Mouse (Mus musculus) cerebellum, adult 2 months (tissue): ENCODE measurements at regions not wholly inside any gene's neighbourhood (a gene's known extent, or its start where the extent isn't known, plus 50 kb on each side); places are given as distances from the start of the nearest gene placed in this dataset.

Experiments
- DNase-seq, 2 experiments: peaks; one replicate each; pipeline ENCODE4 v3.0.0; 2021
- H3K27ac ChIP-seq: fragments of 200-500 bp; 2 replicates; pipeline ENCODE4 v1.5.1; 2012; ENCODE audit warnings: low read length, control low read depth, inconsistent platforms; ENCODE audit not compliant: insufficient read depth
- H3K27me3 ChIP-seq: fragments of 200-500 bp; 2 replicates; pipeline ENCODE4 v1.6.1; 2012; ENCODE audit warnings: inconsistent platforms, mild to moderate bottlenecking, low read length, moderate library complexity; ENCODE audit not compliant: control insufficient read depth, insufficient read depth
- H3K4me1 ChIP-seq: fragments of 200-500 bp; 2 replicates; pipeline ENCODE4 v1.6.1; 2011; ENCODE audit warnings: low read length; ENCODE audit not compliant: control insufficient read depth, insufficient read depth
- H3K4me3 ChIP-seq: fragments of 200-500 bp; replicated peaks from 2 replicates; pipeline ENCODE3; 2011; ENCODE audit warnings: mild to moderate bottlenecking, low read depth, low read length, control low read depth; ENCODE audit not compliant: insufficient read depth
- CTCF ChIP-seq: fragments of 200-500 bp; IDR thresholded peaks from 2 replicates; pipeline ENCODE4 v1.5.1; 2011; ENCODE audit warnings: low read depth, mild to moderate bottlenecking, control low read depth, low read length, moderate library complexity, borderline replicate concordance; ENCODE audit not compliant: insufficient read depth
- POLR2A ChIP-seq: fragments of 200-500 bp; IDR thresholded peaks from 2 replicates; pipeline ENCODE4 v1.6.1; 2011; ENCODE audit warnings: low read length, control low read depth, borderline replicate concordance; ENCODE audit not compliant: insufficient read depth
- WGBS: fragments of 180-500 bp; shearing (Covaris S2); methylation state at CpG from one replicate; pipeline ENCODE4 v1.1.7; 2018; 5-methylcytosine and 5-hydroxymethylcytosine counted together

- Histone ChIP-seq H3K27me3 (no peaks in the 10 kb centered on the region), H3K27ac (no peak overlapping the region), H3K4me3 (no peak overlapping the region), H3K4me1 (no peaks in the 10 kb centered on the region)
- no peak for DNase-seq
- 57% methylated on average over 4 of the region's 4 CpGs for WGBS
- TF ChIP-seq POLR2A, result no peak
- TF ChIP-seq CTCF, result no peak
These were observed 65.3 kb upstream of the 1700024P04Rik start for GRCm38 (mm10) chr13:99049699-99050098.

GRCm38 (mm10) chr13:99048651-99049100, 64.3 kb upstream of the 1700024P04Rik start:
- TF ChIP-seq POLR2A (no peak), CTCF (no peak)
- no peak overlapping the region for H3K4me3 ChIP-seq
- H3K27ac ChIP-seq, result no peak overlapping the region
- no peaks in the 10 kb centered on the region for H3K27me3 ChIP-seq
- DNase-seq, result no peak
- no peaks in the 10 kb centered on the region for H3K4me1 ChIP-seq
- 87% methylated on average over 5 of the region's 5 CpGs for WGBS

GRCm38 (mm10) chr13:99047219-99047618, 62.9 kb upstream of the 1700024P04Rik start:
- no peaks in the 10 kb centered on the region for H3K4me1 ChIP-seq
- no peak overlapping the region for H3K27ac ChIP-seq
- DNase-seq, result no peak
- H3K4me3 ChIP-seq, result no peak overlapping the region
- H3K27me3 ChIP-seq, result no peaks in the 10 kb centered on the region
- 34% methylated on average over 7 of the region's 7 CpGs for WGBS
- no peak for TF ChIP-seq POLR2A
- no peak for TF ChIP-seq CTCF

- Histone ChIP-seq H3K4me3 (no peak overlapping the region), H3K27ac (no peak overlapping the region), H3K4me1 (no peaks in the 10 kb centered on the region), H3K27me3 (no peaks in the 10 kb centered on the region)
- TF ChIP-seq POLR2A (no peak), CTCF (no peak)
- no peak for DNase-seq
- WGBS, result 75% methylated on average over 1 of the region's 1 CpGs
These were observed 62.4 kb upstream of the 1700024P04Rik start for GRCm38 (mm10) chr13:99046737-99047136.

GRCm38 (mm10) chr13:99042086-99042485, 57.7 kb upstream of the 1700024P04Rik start:
- Histone ChIP-seq H3K27ac (no peak overlapping the region), H3K27me3 (no peaks in the 10 kb centered on the region), H3K4me3 (no peak overlapping the region), H3K4me1 (no peaks in the 10 kb centered on the region)
- TF ChIP-seq POLR2A (no peak), CTCF (no peak)
- 90% methylated on average over 6 of the region's 6 CpGs for WGBS
- no peak for DNase-seq

- Histone ChIP-seq H3K4me3 (no peak overlapping the region), H3K27ac (no peak overlapping the region), H3K27me3 (no peaks in the 10 kb centered on the region), H3K4me1 (no peaks in the 10 kb centered on the region)
- 92% methylated on average over 6 of the region's 6 CpGs for WGBS
- TF ChIP-seq POLR2A, result no peak
- no peak for TF ChIP-seq CTCF
- DNase-seq, result no peak
These were observed 56.9 kb upstream of the 1700024P04Rik start for GRCm38 (mm10) chr13:99041256-99041655.

- DNase-seq, result no peak
- H3K27ac ChIP-seq, result no peak overlapping the region
- no peak overlapping the region for H3K4me3 ChIP-seq
- H3K27me3 ChIP-seq, result no peaks in the 10 kb centered on the region
- H3K4me1 ChIP-seq, result no peaks in the 10 kb centered on the region
- 94% methylated on average over 6 of the region's 6 CpGs for WGBS
- TF ChIP-seq POLR2A, result no peak
- TF ChIP-seq CTCF, result no peak
These were observed 56.5 kb upstream of the 1700024P04Rik start for GRCm38 (mm10) chr13:99040846-99041245.

GRCm38 (mm10) chr13:99040171-99040570, 55.8 kb upstream of the 1700024P04Rik start:
- H3K4me1 ChIP-seq, result no peaks in the 10 kb centered on the region
- no peak overlapping the region for H3K27ac ChIP-seq
- no peaks in the 10 kb centered on the region for H3K27me3 ChIP-seq
- H3K4me3 ChIP-seq, result no peak overlapping the region
- 70% methylated on average over 4 of the region's 4 CpGs for WGBS
- TF ChIP-seq POLR2A (no peak), CTCF (no peak)
- no peak for DNase-seq
